Mouse (Mus musculus) MN1 (cell line): Measurements from ENCODE around the gene Cdk4.

Source experiments
- DNase-seq: peaks from one replicate; pipeline ENCODE4 v3.0.0-alpha.2; 2016; ENCODE audit warnings: low spot score

Gene Cdk4

GRCm38 (mm10) chr10:127063239-127063872, at the start of gene Cdk4:
Cdk4 (plus strand) TSS chr10:127063534.
- DNase-seq = peak; percentile 100

- DNase-seq = peak; percentile 67
Measured at GRCm38 (mm10) chr10:127016488-127016887, 46.8 kb upstream of the Cdk4 start.

GRCm38 (mm10) chr10:127017071-127017470, 46.3 kb upstream of the Cdk4 start:
- DNase-seq = no peak

- DNase-seq = no peak
Measured at GRCm38 (mm10) chr10:127018422-127018821, 44.9 kb upstream of the Cdk4 start.

- DNase-seq = peak; percentile 99
Measured at GRCm38 (mm10) chr10:127030336-127031296, 32.7 kb upstream of the Cdk4 start, which contains the start of gene Tsfm. Tsfm (minus strand) TSS chr10:127030840.

GRCm38 (mm10) chr10:127033301-127033741, 30.0 kb upstream of the Cdk4 start:
- DNase-seq = no peak

GRCm38 (mm10) chr10:127036273-127036672, 27.1 kb upstream of the Cdk4 start:
- DNase-seq = no peak

GRCm38 (mm10) chr10:127037641-127038040, 25.7 kb upstream of the Cdk4 start:
- DNase-seq = no peak

GRCm38 (mm10) chr10:127040569-127041214, 22.6 kb upstream of the Cdk4 start:
- DNase-seq = peak; percentile 69

- peak; percentile 78 for DNase-seq
Measured at GRCm38 (mm10) chr10:127041274-127041766, 22.0 kb upstream of the Cdk4 start, which contains the start of the genes Mettl1 and Eef1akmt3. Mettl1 (plus strand) TSS chr10:127041414. Eef1akmt3 (minus strand) TSS chr10:127041513.

- DNase-seq = peak; percentile 98
Measured at GRCm38 (mm10) chr10:127041774-127042338, 21.5 kb upstream of the Cdk4 start.

- DNase-seq = peak; percentile 47
Measured at GRCm38 (mm10) chr10:127042468-127043115, 20.7 kb upstream of the Cdk4 start.

- DNase-seq = no peak
Measured at GRCm38 (mm10) chr10:127043187-127043586, 20.1 kb upstream of the Cdk4 start.

GRCm38 (mm10) chr10:127047954-127048353, 15.4 kb upstream of the Cdk4 start, which contains the start of gene Cyp27b1:
Cyp27b1 (plus strand) TSS chr10:127048250.
- DNase-seq = no peak

- DNase-seq = no peak
Measured at GRCm38 (mm10) chr10:127048608-127049394, 14.5 kb upstream of the Cdk4 start.

GRCm38 (mm10) chr10:127049395-127050118, 13.8 kb upstream of the Cdk4 start:
- DNase-seq = no peak

GRCm38 (mm10) chr10:127050119-127050474, 13.2 kb upstream of the Cdk4 start:
- DNase-seq = no peak

- DNase-seq = no peak
Measured at GRCm38 (mm10) chr10:127054646-127055045, 8.7 kb upstream of the Cdk4 start.

- no peak for DNase-seq
Measured at GRCm38 (mm10) chr10:127055406-127055805, 7.9 kb upstream of the Cdk4 start.

GRCm38 (mm10) chr10:127056490-127056889, 6.8 kb upstream of the Cdk4 start:
- DNase-seq = no peak
